Mouse (Mus musculus): ENCODE results near the gene Pstk.
"Not testable (repeated sequence)": the region's sequence is repeated elsewhere in the genome, so short reads cannot be mapped to it uniquely, and the experiment has no call there.

Pstk gene

GRCm38 (mm10) chr7:131416742-131417141 is 45.8 kb downstream of the Pstk start:
- not testable (repeated sequence) for DNase-seq

GRCm38 (mm10) chr7:131417605-131418004 is 46.7 kb downstream of the Pstk start:
- no peak for DNase-seq

GRCm38 (mm10) chr7:131424912-131425311 is 54.0 kb downstream of the Pstk start:
- DNase-seq = no peak

GRCm38 (mm10) chr7:131427331-131427730 is 56.4 kb downstream of the Pstk start:
- no peak for DNase-seq

- peak; percentile 47 for DNase-seq
These were observed 61.3 kb downstream of the Pstk start for GRCm38 (mm10) chr7:131432244-131432643.

GRCm38 (mm10) chr7:131434276-131434675 is 63.3 kb downstream of the Pstk start:
- DNase-seq = no peak

- no peak for DNase-seq
These were observed 66.1 kb downstream of the Pstk start for GRCm38 (mm10) chr7:131437051-131437450.
